Mouse (Mus musculus): ENCODE results near the gene Fasn.
A peak's percentile ranks its signal among the peaks of the same experiment; 100 is the strongest.
"Not testable (repeated sequence)": the region's sequence is repeated elsewhere in the genome, so short reads cannot be mapped to it uniquely, and the experiment has no call there.

The Fasn gene

GRCm38 (mm10) chr11:120796614-120796946 lies 27.8 kb downstream of the Fasn start:
- DNase-seq (ENCODE audit: low spot score in 2 of 2): no peak

DNA sequence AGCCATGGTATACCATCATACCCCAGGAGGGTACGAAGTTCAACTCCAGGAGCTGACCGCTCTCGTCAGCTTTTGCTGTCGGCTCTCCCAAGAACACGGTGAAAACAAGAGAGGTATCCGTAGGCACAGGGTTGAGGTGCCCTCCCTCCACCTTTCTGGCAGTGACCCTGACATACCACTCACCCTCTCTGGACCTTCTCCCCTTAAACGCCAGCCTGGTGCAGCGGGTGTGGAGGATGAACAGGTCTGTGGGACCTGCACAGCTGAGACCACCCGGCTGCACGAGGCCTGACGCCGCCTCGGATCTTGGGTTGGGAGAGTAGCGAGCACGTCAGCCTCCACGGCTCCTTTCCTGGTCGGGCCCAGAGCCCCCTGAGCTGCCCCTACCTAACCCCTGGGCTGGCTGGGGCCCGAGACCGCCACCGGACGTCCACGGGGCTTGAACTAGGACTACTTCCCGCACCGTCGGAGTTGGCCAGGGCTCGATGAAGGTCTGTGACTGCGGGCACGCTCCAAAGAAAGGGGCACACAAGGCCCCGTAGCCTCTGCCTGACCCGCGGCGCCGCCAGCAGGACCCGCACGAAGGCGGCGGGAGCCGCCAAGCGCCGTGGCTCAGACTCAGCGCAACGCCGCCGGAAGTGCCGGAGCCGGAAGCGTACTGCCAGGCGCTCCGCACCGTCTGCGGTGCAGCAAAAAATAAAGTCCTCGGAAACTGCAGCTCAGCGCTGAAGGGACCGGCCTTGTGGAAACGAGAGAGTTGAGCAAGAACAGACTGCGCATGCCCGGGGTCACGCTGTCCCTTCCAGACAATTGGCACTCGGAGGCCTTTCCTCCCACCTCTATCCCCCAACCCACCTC lies 28.4 kb downstream of the Fasn start, which contains the start of gene Dus1l:
Dus1l (minus strand) TSS at position 648 of the 858 bp plus-strand sequence.
- DNase-seq (ENCODE audit: low spot score in 2 of 2): peak; percentile 90 to 96

GRCm38 (mm10) chr11:120792652-120793051 lies 31.7 kb downstream of the Fasn start:
- DNase-seq (ENCODE audit: low spot score in 2 of 2): no peak

- no peak for DNase-seq (ENCODE audit: low spot score in 2 of 2)
These were observed 34.5 kb downstream of the Fasn start for GRCm38 (mm10) chr11:120789810-120790209.

DNA sequence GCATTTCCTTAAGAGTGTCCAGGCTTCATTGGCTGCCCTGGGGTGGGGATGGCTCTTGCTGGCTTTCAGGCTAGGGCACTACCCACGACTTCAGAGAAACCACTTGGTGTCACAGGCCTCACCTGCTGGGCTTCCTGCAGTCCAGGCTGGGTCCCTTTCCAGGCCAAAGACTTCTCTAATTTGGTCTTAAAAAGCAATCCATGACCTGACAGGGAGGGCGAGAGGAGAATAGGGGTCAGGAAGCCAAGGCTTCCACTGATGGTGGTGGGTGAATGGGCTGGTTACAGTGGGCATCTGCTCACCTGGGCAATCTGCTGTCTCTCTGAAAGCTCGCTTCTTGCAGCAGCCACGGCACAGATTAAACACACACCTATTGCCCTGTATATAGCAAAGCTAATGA lies 35.0 kb downstream of the Fasn start:
- DNase-seq (ENCODE audit: low spot score in 2 of 2): no peak

DNA sequence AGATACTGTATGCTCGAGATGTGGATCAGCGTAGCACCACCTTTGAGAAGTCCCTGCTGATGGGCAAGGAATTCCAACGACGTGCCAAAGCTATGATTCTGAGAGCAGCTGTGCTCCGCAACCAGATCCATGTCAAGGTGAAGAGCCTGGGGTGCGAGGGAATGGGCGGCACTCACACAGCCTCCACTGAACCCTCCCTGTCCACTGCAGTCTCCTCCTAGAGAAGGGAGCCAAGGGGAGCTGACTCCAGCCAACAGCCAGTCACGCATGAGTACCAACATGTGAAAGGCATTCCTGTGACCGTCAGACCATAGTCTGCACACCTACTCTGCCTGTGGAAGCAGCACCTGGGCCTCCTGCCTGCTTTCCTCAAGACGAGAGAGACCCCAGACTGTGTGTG lies 35.9 kb downstream of the Fasn start:
- not testable (repeated sequence) for DNase-seq (ENCODE audit: low spot score in 2 of 2)

DNA sequence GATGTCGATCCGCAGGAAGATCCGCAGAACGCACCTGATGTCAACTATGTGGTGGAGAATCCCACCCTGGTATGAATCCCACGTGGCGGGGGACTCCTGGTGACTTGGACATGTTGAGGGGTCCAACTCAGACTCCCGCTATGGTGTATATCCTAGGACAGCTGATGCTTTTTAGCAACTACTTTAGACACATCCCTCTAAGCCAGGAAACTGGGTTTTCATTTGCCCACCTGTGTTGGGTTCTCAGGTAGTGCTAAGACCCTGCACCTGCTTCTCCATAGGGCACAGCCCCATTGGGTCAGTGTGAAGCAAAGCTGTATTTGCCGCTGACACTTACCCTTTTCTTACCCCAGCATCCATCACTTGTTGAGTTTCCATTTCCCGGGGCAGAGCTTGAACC lies 39.2 kb downstream of the Fasn start:
- DNase-seq (ENCODE audit: low spot score in 2 of 2): no peak

DNA sequence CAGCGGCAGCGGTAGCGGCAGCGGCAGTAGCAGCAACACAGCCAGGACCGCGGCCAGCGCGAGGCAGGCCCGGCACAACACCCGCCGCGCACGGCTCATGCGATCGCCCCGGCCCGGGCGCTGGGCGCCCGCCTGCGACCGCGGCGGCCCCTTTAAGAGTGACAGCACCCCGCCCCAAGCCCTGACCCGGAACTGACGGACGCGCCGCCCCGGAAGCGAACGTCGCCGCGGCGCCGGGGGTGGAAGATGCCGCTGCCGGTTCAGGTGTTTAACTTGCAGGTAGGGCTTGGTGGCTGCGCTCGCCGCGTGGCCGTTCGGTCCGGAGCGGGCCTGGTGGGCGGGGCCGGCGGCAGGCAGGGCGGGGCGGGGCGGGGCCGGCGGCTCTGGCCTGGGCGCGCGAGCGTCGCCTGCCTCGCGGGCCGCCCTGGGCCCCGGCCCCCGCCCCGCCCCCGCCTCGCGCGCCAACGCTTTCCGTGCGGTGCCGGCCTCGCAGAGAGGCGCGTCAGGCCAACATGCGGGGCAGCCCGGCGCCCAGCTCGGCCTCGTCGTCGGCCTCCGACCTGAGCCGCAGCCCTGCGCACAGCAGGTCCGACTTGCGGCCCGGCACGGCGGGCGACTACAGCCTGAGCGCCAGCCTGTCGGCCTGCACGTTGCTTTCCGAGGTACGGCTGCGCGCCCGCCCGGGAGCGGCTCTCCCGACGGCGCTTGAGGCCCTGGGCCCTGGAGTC lies 40.1 kb downstream of the Fasn start, which contains the start of the genes Rfng and Gps1:
Rfng (minus strand) TSS at position 144 of the 728 bp plus-strand sequence.
Gps1 (plus strand) TSS at position 209 of the 728 bp plus-strand sequence.
- DNase-seq (ENCODE audit: low spot score in 2 of 2): peak; percentile 78 to 81

- no peak for DNase-seq (ENCODE audit: low spot score in 2 of 2)
These were observed 40.8 kb downstream of the Fasn start for GRCm38 (mm10) chr11:120783426-120784063.

- DNase-seq (ENCODE audit: low spot score in 2 of 2): not testable (repeated sequence)
These were observed 43.0 kb downstream of the Fasn start for GRCm38 (mm10) chr11:120781361-120781760.

- no peak for DNase-seq (ENCODE audit: low spot score in 2 of 2)
These were observed 44.5 kb downstream of the Fasn start for GRCm38 (mm10) chr11:120779876-120780275.

GRCm38 (mm10) chr11:120777123-120777522 lies 47.2 kb downstream of the Fasn start:
- no peak for DNase-seq (ENCODE audit: low spot score in 2 of 2)

DNA sequence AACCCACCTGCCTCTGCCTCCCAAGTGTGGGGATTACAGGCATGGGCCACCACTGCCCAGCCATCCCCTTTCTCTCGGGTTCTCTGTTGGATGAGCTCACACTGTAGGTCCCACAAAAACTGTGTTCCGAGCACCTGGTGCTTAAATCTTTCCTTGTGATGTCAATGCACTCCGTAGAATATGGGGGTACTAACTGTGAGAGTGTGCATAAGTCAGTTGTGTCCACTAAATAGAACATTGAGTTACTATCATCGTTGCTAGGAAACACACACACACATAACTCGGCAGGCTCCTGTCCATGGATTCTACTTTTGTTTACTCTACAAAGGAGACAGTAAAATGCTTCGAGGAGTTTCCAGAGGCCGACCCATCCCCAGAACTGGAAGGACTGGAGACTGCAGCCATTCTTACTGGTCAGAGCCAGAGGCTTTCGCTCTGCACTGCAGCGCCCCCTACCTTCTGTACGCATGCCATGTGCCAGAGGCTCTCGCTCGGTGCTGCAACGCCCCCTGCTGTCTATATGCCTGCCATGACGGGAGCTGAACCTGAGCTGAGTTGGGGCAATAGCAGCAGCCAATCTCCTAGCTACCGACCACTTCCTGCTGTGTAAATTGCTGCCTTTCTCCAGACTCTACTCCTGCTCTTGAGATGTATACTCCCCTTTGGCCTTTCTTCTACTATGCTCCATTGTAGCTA lies 48.4 kb downstream of the Fasn start:
- DNase-seq (ENCODE audit: low spot score in 2 of 2): peak; percentile 74 to 91

- no peak for DNase-seq (ENCODE audit: low spot score in 2 of 2)
These were observed 50.7 kb downstream of the Fasn start for GRCm38 (mm10) chr11:120773463-120774190.

DNA sequence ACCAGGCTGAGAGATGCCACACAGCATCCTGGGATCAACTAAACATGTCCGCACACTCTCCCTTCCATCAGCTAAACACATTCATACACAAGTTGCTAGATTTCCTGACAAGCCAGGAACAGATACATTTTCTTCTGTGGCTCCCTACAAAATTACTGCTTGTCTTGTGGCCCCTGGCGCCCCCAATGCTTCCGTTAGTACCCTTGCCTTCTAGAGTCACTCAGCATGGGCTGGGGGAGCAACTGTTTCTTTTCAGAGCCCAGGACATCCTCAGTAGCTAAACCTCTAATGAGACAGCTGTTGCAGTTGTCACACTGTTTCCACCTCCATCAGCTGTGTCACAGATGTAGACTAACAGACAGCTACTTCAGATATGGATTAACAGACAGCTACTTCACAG lies 51.6 kb downstream of the Fasn start:
- DNase-seq (ENCODE audit: low spot score in 2 of 2): no peak

GRCm38 (mm10) chr11:120768206-120768605 lies 56.1 kb downstream of the Fasn start:
- no peak for DNase-seq (ENCODE audit: low spot score in 2 of 2)

DNA sequence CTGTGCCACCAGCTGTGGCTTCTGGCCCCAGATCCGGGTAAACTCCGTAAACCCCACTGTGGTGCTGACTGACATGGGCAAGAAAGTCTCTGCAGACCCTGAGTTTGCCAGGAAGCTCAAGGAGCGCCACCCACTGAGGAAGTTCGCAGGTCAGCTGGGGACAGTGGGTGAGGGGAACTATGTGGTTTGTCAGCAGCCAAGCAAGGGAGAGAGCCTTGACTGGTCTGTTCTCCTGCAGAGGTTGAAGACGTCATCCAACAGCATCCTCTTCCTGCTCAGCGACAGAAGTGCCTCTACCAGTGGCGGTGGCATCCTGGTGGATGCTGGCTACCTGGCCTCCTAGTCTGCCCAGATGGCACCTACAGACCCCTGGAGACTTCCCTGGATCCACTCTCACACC lies 57.3 kb downstream of the Fasn start:
- DNase-seq (ENCODE audit: low spot score in 2 of 2): not testable (repeated sequence)

GRCm38 (mm10) chr11:120763121-120763999 lies 61.0 kb downstream of the Fasn start:
- not testable (repeated sequence) for DNase-seq (ENCODE audit: low spot score in 2 of 2)

DNA sequence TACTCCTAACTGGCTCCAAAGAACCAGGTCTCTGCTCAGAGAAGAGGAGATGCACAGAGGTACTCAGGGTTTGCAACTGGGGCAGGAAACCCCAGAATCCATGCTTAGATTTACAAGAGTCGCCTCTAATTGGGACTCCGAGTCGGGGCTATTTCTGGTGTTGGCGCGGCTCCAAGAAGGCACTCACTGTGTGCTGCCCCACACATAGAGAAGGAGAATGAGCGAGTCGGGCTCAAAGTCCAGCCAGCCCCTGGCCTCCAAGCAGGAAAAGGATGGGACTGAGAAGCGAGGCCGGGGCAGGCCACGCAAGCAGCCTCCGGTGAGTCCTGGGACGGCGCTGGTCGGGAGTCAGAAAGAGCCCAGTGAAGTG lies 61.7 kb downstream of the Fasn start, which contains the start of gene Hmga1b:
Hmga1b (plus strand) TSS at position 123 of the 370 bp plus-strand sequence.
- DNase-seq (ENCODE audit: low spot score in 2 of 2): not testable (repeated sequence)

Data from heart, adult 9 months (tissue).